Mouse (Mus musculus) adrenal gland, postnatal 4 days (tissue): ENCODE results near the gene Pmp22. TPM values are rescaled to one million over a fixed set of nuclear protein-coding genes. Genes with fewer than 3 reads are reported as not detected.
A peak's percentile ranks its signal among the peaks of the same experiment; 100 is the strongest.

ENCODE experiments used
- DNase-seq, 2 experiments: peaks; one replicate each; pipeline ENCODE4 v3.0.0; 2021 to 2022; ENCODE audit warnings: low spot score in 2 of 2, mixed read lengths in 2 of 2
- total RNA-seq, 2 experiments: library from RNA; stranded (reverse); gene quantifications; 2 replicates each; pipeline ENCODE4 v1.2.3; 2021

The Pmp22 gene
- total RNA-seq, 2 experiments from 2014 or later, result 159 to 178 TPM

DNA sequence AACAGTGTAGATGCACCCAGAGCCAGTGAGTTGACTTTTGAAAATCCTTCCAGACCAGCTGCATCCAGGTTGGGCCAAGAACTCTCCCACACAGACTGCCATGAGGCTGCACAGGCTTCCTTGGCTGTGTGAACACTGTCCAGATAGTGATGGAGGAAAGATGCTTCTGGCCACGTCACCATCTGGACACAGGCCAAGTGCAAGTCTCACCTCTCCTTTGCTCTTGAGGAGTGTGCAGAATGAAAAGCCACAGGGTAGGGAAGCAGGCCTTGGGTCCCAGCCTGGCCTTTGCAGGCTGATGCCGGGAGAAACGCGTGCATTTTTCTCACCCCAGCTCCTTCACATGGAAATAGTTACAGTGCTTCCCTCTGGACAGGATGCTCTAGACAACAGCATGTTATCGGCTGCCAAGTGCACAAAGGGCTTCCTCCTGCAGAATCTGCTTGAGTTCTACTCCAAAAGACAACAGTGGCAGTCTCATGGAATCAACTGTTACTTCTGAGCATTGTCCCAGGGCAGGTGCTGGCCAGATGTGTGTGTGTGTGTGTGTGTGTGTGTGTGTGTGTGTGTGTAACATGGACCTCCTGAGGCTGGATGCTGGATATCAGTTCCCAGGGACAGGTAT is 2.8 kb upstream of the Pmp22 start:
- DNase-seq, result no peak

DNA sequence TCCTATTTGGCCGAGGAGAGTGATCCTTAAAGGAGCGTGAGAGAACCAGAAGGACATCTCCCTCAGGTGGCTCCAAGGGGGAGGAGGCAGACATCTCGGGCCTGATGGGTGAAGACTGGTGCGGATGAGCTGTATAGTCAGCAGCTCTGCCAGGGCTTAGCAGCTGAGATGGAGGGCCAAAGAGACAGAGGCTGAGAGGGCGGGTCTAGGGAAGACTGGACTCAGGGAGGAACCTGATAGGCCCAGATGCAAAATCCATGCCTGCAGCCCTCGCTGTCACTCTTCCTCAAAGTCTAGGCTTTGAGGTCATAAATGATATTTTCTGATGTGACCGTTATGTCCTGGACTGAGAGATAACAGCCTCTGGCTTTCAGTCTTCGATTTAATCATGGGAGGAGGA is 1.8 kb upstream of the Pmp22 start:
- no peak for DNase-seq

DNA sequence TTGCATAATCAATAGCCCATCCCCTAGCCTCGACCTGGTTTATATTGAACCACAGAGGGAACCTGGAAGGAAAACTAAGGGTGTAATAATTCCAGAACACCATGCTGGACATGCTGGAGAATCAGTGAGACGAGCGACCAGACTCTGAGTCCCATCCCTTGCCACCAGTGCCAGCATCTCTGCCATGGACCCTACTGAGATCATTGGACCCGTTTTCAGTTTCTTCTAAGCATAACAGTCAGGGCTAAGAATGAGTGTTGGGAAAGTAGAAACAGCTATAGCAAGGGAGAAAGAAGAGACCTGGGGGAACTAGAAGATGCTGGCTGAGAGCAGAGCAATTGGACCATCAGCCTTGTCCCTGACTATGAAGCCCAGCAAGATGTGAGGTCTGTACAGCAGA is 1.3 kb upstream of the Pmp22 start:
- no peak for DNase-seq

DNA sequence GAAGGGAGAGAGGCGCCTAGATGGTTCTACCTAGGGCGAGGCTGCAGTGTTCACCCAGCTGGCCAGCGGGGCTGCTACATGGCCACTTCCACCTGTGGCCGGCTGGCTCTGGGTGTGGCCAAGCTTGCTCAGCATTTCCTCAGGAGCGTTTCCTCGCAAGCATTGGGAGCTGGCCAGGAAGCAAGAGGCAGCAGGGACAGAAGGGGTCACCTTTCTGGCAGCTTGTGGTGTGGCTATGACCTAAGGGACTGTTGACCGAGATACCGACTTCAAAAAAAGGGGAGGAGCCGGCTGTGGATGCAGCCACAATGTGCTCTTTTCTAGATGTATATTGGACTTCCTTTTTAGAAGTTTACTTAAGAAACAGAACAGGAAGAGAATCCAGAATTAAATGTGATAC is 593 bp downstream of the Pmp22 start:
- no peak for DNase-seq

DNA sequence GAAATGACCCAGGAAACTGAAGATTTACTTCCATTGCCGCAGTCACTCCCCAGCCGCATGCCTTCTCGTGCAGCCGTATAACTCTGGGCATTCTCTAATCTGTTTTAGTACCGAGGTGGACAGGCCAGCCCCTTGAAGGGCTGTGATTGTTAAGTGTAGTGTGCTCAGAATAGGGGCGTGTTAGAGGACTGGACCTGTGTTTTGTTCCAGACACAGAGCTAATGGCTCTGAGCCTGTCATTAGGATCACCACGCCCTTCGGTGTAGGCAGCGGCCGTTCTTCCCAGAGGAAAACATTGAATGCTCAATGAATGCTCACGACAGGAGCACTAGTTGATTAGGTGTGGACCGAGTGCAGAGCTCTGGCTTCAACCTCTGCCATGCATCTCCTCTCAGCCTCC is 1.1 kb downstream of the Pmp22 start:
- no peak for DNase-seq

DNA sequence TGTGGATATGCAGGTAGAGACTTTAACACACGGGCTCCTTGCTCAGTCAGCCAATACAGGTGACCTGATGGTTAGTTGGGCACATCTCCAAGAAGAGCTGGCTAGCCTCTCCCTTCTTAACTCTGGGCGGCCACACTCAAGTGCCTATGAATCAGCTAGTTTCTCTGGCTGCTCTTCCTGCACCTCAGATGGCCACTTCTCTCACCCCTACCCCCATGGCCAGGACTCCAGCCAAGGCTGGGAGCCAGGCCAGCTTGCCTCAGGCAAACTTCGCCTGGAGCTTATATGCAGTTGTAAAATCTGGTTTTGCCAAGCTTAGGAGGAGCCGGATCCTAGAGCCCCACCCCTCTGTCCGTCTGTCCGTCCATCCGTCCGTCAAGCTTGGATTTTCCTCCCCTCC is 1.7 kb downstream of the Pmp22 start:
- no peak for DNase-seq

DNA sequence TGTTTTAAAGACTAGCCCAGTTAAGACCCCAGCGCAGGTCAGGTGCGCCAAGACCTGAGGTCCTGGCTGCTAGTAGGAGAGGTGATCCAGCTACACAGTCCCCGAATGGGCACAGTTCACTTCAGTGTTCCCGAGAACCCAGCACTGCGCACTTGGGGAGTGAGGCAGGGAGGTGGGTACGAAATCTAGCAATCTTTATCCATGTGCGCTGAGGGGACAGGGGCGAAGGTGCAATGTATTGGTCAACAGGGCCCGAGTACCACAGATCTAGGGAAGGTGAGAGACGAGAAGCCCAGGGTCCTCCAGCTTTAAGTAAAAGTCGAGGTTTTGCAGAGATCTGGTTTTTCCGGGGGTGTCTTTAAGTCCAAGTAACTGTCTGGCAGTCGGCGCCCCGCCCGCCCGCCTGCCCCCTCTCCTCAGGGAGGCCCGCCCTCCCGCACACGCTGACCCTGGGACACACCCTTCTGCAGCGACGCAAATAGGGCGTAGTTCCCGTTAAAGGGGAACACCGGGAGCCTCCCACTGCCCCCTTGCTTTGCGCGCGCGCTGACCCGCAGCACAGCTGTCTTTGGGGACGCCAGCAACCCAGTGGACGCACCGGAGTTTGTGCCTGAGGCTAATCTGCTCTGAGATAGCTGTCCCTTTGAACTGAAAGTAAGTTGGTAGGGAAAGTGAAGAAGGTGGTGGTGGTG is 2.4 kb downstream of the Pmp22 start:
- peak; percentile 31 to 42 for DNase-seq

DNA sequence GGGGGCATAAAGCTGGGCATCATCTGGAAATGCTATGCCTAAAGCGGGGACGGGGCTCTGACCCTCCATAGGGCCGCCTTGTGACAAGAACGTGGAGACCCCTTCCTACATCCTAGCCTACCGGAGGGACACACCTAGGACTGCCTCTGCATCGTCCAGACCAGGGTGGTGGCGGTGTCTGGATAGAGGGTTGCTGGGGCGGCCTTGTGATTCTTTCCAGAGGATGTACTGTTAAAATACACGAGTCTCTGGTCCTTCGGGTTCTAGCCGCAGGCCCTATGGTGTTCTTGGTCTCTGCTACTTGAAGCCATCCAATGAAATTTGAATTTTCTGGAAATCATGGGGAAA is 2.9 kb downstream of the Pmp22 start:
- no peak for DNase-seq

DNA sequence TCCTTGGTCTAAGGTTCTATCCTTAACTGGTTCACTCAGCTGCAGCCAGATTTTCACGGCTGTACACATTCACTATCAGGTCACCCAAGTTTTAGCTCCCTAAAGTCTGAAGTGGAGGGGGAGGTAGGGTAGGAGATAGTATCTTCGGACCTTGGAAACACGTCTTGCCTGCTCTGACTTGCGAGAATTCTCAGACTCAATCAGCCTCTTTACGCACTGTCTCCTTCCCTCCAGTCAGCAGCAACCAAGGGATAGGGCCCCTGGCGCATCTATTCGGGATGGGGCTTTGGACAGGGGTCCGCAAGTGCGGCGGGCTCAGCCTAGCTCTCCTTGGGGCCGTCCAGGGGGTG is 3.3 kb downstream of the Pmp22 start:
- DNase-seq, result no peak

DNA sequence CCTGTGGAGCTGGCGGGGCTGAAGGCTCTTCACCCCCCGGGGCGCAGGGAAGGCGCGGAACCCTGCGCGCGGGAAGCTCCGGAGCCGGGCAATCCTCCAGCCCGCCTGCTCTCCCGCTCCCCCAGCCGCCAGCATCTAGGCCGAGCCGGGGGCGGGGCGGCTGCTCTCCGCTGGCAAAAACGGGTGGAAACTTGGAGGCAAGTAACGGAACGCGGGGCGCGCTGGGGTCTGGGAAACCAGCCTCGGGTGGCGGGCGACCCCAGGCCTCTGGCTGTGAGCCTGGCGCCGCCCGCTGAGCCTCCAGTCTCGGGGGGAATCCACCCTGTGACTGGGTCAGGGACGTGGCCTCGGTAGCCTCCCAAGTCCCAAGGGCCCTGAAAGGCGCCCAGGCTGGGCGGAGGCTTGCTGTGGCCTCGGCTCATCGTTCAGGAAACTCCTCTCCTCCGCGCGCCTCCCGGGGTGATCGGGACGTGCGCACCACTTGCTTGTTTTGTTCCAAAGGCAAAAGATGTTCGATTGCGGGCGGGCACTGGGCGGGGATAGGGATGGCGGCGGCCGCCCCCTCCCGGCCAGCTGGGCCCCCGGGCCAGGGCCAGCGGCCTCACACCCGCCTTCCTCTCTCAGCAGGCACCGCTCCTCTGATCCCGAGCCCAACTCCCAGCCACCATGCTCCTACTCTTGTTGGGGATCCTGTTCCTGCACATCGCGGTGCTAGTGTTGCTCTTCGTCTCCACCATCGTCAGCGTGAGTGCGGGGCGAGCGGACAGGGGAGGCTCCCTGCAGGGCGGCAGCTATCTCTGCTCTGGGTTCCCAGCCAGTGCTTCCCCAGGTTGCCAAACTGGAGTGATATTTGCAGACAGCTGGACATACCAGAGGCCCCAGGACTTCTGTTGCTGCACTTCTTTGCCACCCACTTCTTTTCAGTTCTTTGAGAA is 4.0 kb downstream of the Pmp22 start:
- peak; percentile 64 to 79 for DNase-seq

DNA sequence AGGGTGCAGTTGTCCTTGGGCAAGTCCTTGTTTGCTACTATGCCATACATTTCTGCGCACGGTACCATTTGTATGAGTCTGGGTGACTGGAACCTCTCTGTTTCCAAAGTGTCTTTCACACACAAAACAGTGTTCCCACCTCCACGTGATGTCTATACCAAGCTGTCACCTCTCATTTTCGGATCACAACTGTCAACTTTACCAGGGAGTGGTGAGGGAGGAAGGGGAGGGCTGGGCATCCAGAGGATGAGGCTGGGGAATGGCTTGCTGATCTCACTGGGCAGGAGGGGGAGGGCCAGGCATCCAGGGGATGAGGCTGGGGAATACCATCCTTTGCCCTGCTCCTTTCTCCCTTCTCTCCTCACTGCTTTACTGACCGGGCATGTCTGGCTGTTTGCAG is 5.2 kb downstream of the Pmp22 start:
- DNase-seq, result no peak

DNA sequence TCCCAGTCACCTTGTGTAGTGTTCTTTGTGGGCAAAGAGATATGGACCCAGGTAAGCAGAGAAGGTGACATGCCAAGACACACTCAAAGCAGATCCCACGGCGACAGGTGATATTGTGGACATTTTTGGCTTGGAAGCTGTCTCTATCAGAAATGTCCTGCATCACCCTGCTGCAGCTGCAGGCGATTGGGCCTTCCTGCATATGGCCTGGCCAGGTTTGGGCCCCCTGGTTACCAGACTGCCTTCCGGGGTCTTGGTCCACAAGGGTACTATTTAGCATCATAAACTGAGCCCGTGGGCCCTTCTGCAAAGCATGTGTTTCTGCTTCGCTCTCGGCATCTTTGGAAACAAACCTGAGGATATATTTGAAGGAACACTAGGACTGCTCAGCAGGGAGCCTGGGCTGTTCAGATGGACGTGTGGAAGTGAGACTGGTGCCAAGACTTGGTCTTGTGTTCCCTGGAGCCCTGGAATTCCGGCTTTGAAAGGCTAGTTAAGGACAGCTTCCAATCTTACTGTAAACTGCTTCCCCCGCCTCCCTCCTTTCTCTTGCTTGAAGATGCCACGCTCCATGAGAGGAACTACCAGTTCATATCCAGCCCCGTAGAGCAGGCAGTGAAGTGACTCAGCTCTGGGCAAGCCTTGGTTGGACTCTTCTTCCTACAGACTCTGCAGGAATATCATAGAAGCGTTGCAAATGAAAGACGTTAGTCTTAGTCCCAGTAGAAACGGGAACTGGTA is 6.1 kb downstream of the Pmp22 start:
- DNase-seq, result no peak

DNA sequence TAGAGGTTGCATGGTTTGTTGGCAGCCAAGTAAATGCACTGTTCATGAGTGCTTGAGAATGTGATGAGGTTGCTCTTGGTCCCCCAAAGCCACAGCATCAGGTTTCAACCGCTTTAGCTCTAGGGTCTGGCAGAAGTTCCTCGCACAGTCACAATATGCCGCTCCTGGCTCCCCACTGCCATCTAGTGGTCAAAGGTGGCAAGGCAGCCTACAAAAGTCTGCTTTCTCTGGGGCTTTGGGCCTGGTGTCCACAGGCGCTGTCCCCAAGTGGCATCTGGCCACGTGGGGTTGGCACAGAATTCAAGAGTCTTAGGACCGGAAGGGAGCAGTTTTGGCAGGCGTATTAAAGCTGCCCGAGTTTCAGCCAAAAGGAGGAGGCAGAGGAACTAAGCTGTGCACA is 6.8 kb downstream of the Pmp22 start:
- peak; percentile 82 to 85 for DNase-seq

DNA sequence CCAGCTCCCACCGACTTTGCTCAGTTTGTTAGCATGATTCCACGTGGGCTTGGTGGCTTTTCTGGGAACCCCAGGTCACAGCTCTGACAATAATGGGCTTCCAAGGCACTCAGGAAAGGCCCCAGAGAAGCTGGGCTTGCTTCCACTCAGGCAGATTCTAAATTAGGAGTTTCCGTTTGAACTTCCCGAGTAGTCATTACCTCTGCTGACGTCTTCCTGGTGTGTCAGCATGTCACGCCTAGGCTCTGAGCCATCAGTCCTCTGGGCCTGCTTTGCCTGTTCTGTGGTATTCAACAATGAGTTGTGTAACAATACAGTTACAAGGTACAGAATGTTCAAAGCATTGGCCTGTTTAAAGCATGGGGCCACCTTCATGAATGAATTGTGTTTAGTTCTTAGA is 7.4 kb downstream of the Pmp22 start:
- DNase-seq, result no peak

DNA sequence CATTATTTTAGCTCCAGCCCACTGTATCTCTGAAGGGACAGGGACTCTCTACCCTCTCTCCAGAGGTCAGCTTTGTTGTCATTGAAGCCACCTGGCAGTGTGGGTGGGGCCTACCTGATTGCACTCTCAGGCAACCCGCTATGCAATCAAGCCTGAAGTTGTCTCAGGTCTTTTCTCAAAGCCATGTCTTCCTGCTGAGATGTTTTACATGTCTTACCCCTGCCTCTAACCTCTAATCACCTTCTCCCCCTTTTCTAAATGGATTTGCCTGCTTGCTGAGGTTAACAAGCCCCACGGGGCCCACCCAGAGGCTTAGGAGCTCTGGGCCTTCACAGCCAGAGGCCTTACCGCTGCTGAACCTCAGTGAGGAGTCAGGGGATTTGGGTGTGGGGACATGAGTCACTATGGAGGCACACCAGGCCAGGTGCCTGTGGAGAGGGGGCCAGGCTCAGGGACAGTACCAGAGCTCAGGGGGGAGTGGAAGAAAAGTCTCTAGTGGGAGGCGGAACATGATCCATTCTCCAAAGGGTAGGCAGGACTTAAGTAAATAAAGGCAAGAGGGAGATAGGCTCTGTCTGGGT is 8.1 kb downstream of the Pmp22 start:
- DNase-seq, result no peak

DNA sequence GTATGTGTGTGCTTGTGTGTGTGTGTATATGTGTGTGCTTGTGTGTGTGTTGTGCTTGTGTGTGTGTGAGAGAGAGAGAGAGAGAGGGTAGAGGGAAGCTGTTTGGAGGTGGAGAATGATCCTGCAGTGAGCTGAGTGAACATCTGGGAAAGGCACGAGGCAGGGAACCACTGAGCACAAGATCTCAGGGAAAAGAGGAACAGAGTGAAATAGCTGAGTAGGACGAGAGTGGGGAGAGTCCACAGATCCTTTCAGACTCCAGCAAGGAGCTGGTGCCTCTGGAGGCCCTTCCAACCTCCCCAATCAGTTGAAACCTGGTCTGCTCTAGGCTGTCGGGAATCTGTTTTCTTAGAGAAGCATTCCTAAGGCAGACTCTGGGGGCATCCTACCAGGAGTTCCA is 10.0 kb downstream of the Pmp22 start:
- DNase-seq, result no peak

DNA sequence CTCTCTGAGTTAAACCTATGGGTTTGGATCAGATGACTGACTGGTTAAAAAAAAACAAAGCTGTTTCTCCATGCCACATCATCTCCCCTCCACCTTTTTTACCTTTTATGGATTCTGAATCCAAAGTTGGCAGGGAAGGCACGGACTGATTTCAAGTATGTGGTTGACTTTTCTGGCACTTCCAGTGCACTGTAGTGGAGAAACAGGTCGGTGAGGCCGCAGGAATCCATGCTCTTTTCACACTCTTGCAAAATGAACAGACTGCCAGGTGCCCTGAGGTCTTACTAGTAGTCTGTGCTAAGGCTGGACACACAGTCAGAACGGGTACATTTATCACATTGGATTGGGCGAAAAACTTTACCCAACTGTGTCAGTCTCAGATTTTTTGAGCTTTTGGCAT is 13.5 kb downstream of the Pmp22 start:
- DNase-seq, result no peak

DNA sequence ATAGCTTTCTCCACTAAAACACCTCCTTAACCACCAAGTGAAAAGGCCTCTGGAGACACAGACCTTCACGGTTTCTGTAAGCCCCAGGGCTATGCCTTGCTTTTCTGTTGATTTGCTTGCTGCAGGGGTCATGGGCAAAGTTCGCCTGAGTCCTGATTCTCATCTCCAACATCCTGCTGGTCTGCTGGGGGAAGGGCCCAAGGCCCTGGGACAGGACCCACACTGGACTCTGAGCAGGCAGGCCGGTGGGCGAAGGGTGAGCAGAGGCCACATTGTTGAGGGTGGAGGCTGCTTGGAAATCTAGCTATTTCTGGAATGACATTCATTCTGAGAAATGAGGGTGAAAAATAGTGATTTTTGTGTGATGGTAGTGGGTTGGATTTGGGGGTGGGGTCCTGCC is 14.0 kb downstream of the Pmp22 start:
- no peak for DNase-seq

DNA sequence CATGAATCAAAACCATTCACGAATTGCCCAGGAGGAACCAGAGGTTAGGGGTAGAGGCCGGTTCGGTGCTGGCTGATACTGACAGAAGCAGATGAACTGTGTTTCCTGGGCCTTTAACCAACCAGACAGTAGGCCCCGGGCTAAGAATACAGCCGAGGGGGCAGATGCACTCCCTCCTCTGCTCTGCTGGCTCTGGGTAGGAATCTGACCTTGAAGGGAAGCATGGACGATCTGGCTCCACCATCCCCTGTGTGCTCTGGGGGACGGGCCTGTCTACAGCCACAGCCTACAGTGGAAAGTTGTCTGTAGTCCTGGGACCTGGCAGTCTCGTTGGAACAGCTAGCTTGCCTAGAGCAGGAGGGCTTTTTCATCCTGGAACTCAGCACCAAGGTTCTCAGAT is 14.7 kb downstream of the Pmp22 start:
- no peak for DNase-seq

DNA sequence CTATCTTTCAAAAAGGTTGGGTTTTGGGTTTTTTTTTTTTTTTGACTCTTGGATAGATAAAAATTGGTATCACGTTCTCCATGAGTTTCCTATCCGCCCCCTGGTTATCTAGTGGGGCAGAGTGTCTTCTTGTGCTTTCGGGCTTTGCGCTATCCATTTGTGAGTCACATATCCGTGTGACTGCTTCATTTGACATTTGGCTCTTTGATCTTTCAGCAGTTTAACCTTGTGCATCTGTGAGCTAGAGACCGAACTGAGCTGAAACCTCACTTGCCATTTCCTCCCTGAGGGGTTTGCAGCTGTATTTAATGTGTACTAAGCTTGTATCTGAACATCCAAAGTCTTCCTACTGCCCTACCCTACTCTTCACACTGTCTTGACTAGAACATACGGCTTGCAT is 17.8 kb downstream of the Pmp22 start:
- no peak for DNase-seq

DNA sequence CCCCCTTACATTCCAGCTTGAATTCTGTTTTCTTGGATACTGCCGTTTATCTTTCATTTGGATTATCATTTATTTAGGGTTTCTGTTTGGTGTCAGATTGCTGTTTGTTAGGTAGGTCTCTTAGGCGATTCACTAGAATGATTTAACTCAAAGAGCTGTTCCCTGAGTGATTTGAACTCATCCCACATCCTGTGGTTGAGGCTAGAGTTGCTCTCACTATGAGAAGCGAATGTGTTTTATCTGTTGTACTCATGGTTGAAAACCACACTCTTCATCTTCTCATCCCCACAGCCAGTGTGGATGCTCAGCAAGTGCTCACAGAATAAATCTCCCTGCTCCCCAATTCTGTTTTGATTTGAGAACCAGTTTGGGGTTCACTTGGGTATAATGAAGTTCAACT is 19.5 kb downstream of the Pmp22 start:
- DNase-seq, result no peak
